Mouse (Mus musculus) MEL (cell line): ENCODE results near the gene Ttc9. TPM values are rescaled to one million over a fixed set of nuclear protein-coding genes. Genes with fewer than 3 reads are reported as not detected.

Experiments used
- DNase-seq: peaks from one replicate; pipeline ENCODE4 v3.0.0; 2011; ENCODE audit warnings: low read depth, low spot score
- H3K27ac ChIP-seq: 2 replicates; pipeline ENCODE4 v1.5.1; 2012; ENCODE audit warnings: low read depth, mild to moderate bottlenecking, control low read depth, low read length, moderate library complexity; ENCODE audit not compliant: control insufficient read depth
- H3K27me3 ChIP-seq, 2 experiments: fragments of 150-350 bp in 1 of 2; sonication (generic) in 1 of 2; 2 replicates each; pipeline ENCODE4 v1.6.1; 2012; ENCODE audit warnings: low read length in 2 of 2, mild to moderate bottlenecking in 2 of 2, improper control_type of control experiment in 1 of 2, moderate library complexity in 1 of 2; ENCODE audit not compliant: insufficient read depth in 2 of 2, control insufficient read depth in 1 of 2
- H3K36me3 ChIP-seq, 2 experiments: 2 replicates each; pipeline ENCODE4 v1.6.1; 2012 to 2014; ENCODE audit warnings: low read length in 2 of 2, improper control_type of control experiment in 1 of 2, inconsistent platforms in 1 of 2, mild to moderate bottlenecking in 1 of 2; ENCODE audit not compliant: insufficient read depth in 2 of 2, control insufficient read depth in 1 of 2
- H3K4me1 ChIP-seq, 2 experiments: fragments of 150-350 bp in 1 of 2; sonication (generic) in 1 of 2; 2 replicates each; pipeline ENCODE4 v1.6.1; 2012; ENCODE audit warnings: low read length in 2 of 2, improper control_type of control experiment in 1 of 2, mild to moderate bottlenecking in 1 of 2; ENCODE audit not compliant: insufficient read depth in 2 of 2, control insufficient read depth in 1 of 2
- H3K4me3 ChIP-seq, 2 experiments: fragments of 150-350 bp in 1 of 2; sonication (generic) in 1 of 2; 2 replicates each; pipeline ENCODE4 v1.5.1; 2012; ENCODE audit warnings: low read depth in 2 of 2, low read length in 2 of 2, mild to moderate bottlenecking in 2 of 2, moderate library complexity in 2 of 2, control low read depth in 1 of 2, improper control_type of control experiment in 1 of 2; ENCODE audit not compliant: control insufficient read depth in 1 of 2, insufficient read depth in 1 of 2
- H3K79me2 ChIP-seq: 2 replicates; pipeline ENCODE4 v1.6.1; 2012; ENCODE audit warnings: mild to moderate bottlenecking, low read length, moderate library complexity; ENCODE audit not compliant: control insufficient read depth, poor library complexity, insufficient read depth
- H3K9ac ChIP-seq: 2 replicates; pipeline ENCODE4 v1.6.1; 2012; ENCODE audit warnings: low read depth, mild to moderate bottlenecking, control low read depth, low read length, moderate library complexity; ENCODE audit not compliant: control insufficient read depth, poor library complexity, severe bottlenecking
- H3K9me3 ChIP-seq: fragments of 150-350 bp; sonication (generic); replicated peaks from 2 replicates; pipeline ENCODE4 v1.6.1; 2012; ENCODE audit warnings: mild to moderate bottlenecking, low read length, improper control_type of control experiment, moderate library complexity; ENCODE audit not compliant: insufficient read depth
- CHD1 ChIP-seq: IDR thresholded peaks from 2 replicates; pipeline ENCODE4 v1.6.1; 2012; ENCODE audit warnings: low read depth, mild to moderate bottlenecking, inconsistent platforms, low read length, improper control_type of control experiment
- CTCF ChIP-seq, 3 experiments: IDR thresholded peaks in 2 of 3; conservative IDR thresholded peaks in 1 of 3; 2 replicates each; pipeline ENCODE4 v1.5.1; 2011 to 2012; ENCODE audit warnings: low read length in 3 of 3, low read depth in 2 of 3, mild to moderate bottlenecking in 2 of 3, improper control_type of control experiment in 1 of 3, inconsistent platforms in 1 of 3, mixed read lengths in 1 of 3, moderate library complexity in 1 of 3; ENCODE audit not compliant: control insufficient read depth in 1 of 3, insufficient read depth in 1 of 3, poor library complexity in 1 of 3, severe bottlenecking in 1 of 3
- ELF1 ChIP-seq: IDR thresholded peaks from 2 replicates; pipeline ENCODE4 v1.6.1; 2014; ENCODE audit warnings: low read depth, mild to moderate bottlenecking, inconsistent platforms, low read length, improper control_type of control experiment, moderate library complexity
- EP300 ChIP-seq, 2 experiments: IDR thresholded peaks; 2 replicates each; pipeline ENCODE4 v1.6.1; 2011; ENCODE audit warnings: improper control_type of control experiment in 2 of 2, low read length in 2 of 2, low read depth in 1 of 2, mild to moderate bottlenecking in 1 of 2
- ETS1 ChIP-seq: IDR thresholded peaks from 2 replicates; pipeline ENCODE4 v1.6.1; 2012; ENCODE audit warnings: low read depth, mild to moderate bottlenecking, inconsistent platforms, low read length, improper control_type of control experiment, moderate library complexity
- GABPA ChIP-seq: IDR thresholded peaks from 2 replicates; pipeline ENCODE4 v1.6.1; 2012; ENCODE audit warnings: low read depth, mild to moderate bottlenecking, inconsistent platforms, low read length, improper control_type of control experiment, moderate library complexity
- GATA1 ChIP-seq: IDR thresholded peaks from 2 replicates; pipeline ENCODE4 v1.6.1; 2011; ENCODE audit warnings: low read depth, low read length, improper control_type of control experiment
- KAT2A ChIP-seq: conservative IDR thresholded peaks from 2 replicates; pipeline ENCODE4 v1.6.1; 2012; ENCODE audit warnings: low read depth, low read length, improper control_type of control experiment, inconsistent platforms
- MAFK ChIP-seq: IDR thresholded peaks from 2 replicates; pipeline ENCODE4 v1.6.1; 2011; ENCODE audit warnings: low read depth, mild to moderate bottlenecking, low read length, improper control_type of control experiment, borderline replicate concordance
- MAX ChIP-seq: IDR thresholded peaks from 2 replicates; pipeline ENCODE4 v1.6.1; 2011; ENCODE audit warnings: low read length, improper control_type of control experiment
- MYB ChIP-seq: IDR thresholded peaks from 2 replicates; pipeline ENCODE4 v1.6.1; 2011; ENCODE audit warnings: mild to moderate bottlenecking, low read depth, low read length, improper control_type of control experiment
- NRF1 ChIP-seq: IDR thresholded peaks from 2 replicates; pipeline ENCODE4 v1.6.1; 2014; ENCODE audit warnings: low read depth, mild to moderate bottlenecking, inconsistent platforms, low read length, improper control_type of control experiment, moderate library complexity; ENCODE audit not compliant: poor library complexity, insufficient read depth, severe bottlenecking
- POLR2AphosphoS2 ChIP-seq: IDR thresholded peaks from 2 replicates; pipeline ENCODE4 v1.6.1; 2011; ENCODE audit warnings: low read length, improper control_type of control experiment
- RAD21 ChIP-seq: IDR thresholded peaks from 2 replicates; pipeline ENCODE4 v1.6.1; 2011; ENCODE audit warnings: mild to moderate bottlenecking, low read depth, low read length, improper control_type of control experiment
- SIN3A ChIP-seq: IDR thresholded peaks from 2 replicates; pipeline ENCODE4 v1.6.1; 2012; ENCODE audit warnings: low read length, improper control_type of control experiment, inconsistent platforms
- SMC3 ChIP-seq: IDR thresholded peaks from 2 replicates; pipeline ENCODE4 v1.6.1; 2011; ENCODE audit warnings: low read depth, low read length, improper control_type of control experiment
- TCF12 ChIP-seq: IDR thresholded peaks from 2 replicates; pipeline ENCODE4 v1.6.1; 2014; ENCODE audit warnings: low read depth, mild to moderate bottlenecking, inconsistent platforms, low read length, improper control_type of control experiment, moderate library complexity
- UBTF ChIP-seq: IDR thresholded peaks from 2 replicates; pipeline ENCODE4 v1.6.1; 2012; ENCODE audit warnings: low read depth, mild to moderate bottlenecking, inconsistent platforms, low read length, improper control_type of control experiment, moderate library complexity, borderline replicate concordance; ENCODE audit not compliant: insufficient read depth
- ZMIZ1 ChIP-seq: IDR thresholded peaks from 2 replicates; pipeline ENCODE4 v1.6.1; 2012; ENCODE audit warnings: low read depth, mild to moderate bottlenecking, inconsistent platforms, low read length, improper control_type of control experiment, moderate library complexity
- polyA plus RNA-seq, 2 experiments: library from polyadenylated mRNA; stranded (reverse) in 1 of 2; unstranded in 1 of 2; fragments of >175 nt in 1 of 2; fragments of >200 nt in 1 of 2; gene quantifications; 2 replicates each; pipeline versions ENCODE4 v1.2.1 to v1.2.4; 2012; ENCODE audit warnings: low replicate concordance in 2 of 2, low read depth in 1 of 2; ENCODE audit not compliant: insufficient read length in 2 of 2, insufficient read depth in 1 of 2, missing spikeins in 1 of 2
- total RNA-seq: library from RNA; depleted of rRNA; stranded (reverse); fragments of 300-350 nt; gene quantifications from 2 replicates; pipeline ENCODE4 v1.2.3, GENCODE M21; 2012

Gene Ttc9
- total and polyA plus RNA-seq, 3 experiments, result not detected

DNA sequence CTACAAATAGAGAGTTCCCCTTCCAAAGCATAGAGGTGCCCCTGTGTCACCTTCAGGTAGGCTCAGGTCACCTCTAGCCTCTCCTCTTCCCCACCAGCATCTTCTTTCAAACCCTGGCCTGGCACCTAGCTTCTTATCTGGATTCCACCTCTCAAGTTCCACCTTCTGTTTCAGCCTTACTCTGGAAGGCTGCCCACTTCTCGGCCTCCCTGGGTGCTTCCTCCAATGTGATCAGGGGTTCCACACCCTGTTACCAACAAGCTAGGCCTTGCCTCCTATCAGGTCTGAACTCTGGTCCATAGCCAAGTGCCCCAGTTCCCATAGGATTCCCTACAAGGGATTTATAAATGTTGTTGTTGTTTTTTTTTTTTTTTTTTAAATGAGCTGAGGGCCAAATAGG, 26.3 kb downstream of the Ttc9 start:
- no peaks in the 10 kb centered on the region for H3K36me3 ChIP-seq
- TF ChIP-seq UBTF (no peak), GABPA (no peak), SMC3 (no peak), ZMIZ1 (no peak)
- peak; percentile 4 for DNase-seq
- no peaks in the 10 kb centered on the region for H3K4me1 ChIP-seq
- H3K9ac ChIP-seq, result no peak overlapping the region
- H3K27ac ChIP-seq, result no peak overlapping the region
- no peak overlapping the region for H3K4me3 ChIP-seq
- peaks cover 0 to 2% of the 10 kb centered on the region in 2 experiments; a peak in 3 of 4 replicates for H3K27me3 ChIP-seq
- no peaks in the 10 kb centered on the region for H3K79me2 ChIP-seq
- H3K9me3 ChIP-seq, result no peaks in the 10 kb centered on the region

DNA sequence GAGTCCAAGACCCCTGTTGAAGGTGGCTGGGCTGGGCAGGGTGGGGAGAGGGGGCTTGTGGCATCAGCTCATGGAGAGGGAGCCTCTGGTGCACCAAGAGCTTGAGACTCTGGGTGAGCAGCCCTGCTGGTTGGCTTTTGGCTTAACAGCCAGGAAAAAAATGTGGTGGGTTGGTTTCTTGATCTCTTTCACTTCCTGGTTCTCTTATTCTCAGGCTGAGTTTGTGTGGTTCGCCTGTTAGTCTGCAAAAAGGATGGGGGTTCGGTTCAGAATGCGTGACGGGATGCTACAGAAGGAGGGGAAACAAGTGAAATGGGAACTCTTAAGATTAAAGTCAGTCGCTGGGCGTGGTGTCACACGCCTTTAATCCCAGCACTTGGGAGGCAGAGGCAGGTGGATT, 27.0 kb downstream of the Ttc9 start:
- no peak overlapping the region for H3K27ac ChIP-seq
- TF ChIP-seq KAT2A (no peak), NRF1 (no peak), POLR2AphosphoS2 (no peak), EP300 (IDR thresholded peaks at IDR 0.05; ENCODE audit: low read depth in 1 of 2, low read length in 2 of 2) (no peak), MYB (no peak), SIN3A (no peak), ELF1 (no peak), TCF12 (no peak), CHD1 (no peak), GATA1 (no peak), ETS1 (no peak), RAD21 (no peak), ZMIZ1 (no peak), MAFK (no peak), CTCF (IDR thresholded peaks at IDR 0.05 in 2 of 3, conservative IDR thresholded peaks at IDR 0.05 in 1 of 3; ENCODE audit: control insufficient read depth in 1 of 3, insufficient read depth in 1 of 3, low read depth in 2 of 3, low read length in 3 of 3, poor library complexity in 1 of 3, severe bottlenecking in 1 of 3) (no peak), MAX (no peak)
- H3K36me3 ChIP-seq, result no peaks in the 10 kb centered on the region
- no peaks in the 10 kb centered on the region for H3K9me3 ChIP-seq
- no peaks in the 10 kb centered on the region for H3K79me2 ChIP-seq
- no peak overlapping the region for H3K9ac ChIP-seq
- H3K4me1 ChIP-seq, result no peaks in the 10 kb centered on the region
- H3K27me3 ChIP-seq, result peaks cover 0 to 2% of the 10 kb centered on the region in 2 experiments; a peak in 3 of 4 replicates
- H3K4me3 ChIP-seq, result no peak overlapping the region
- DNase-seq, result no peak
